Mouse (Mus musculus) heart, adult 18-20 months (tissue): ENCODE results near the gene Mdh1b. TPM values are rescaled to one million over a fixed set of nuclear protein-coding genes. Genes with fewer than 3 reads are reported as not detected.

Source experiments
- DNase-seq, 2 experiments: peaks; one replicate each; pipeline ENCODE4 v3.0.0; 2021 to 2022; ENCODE audit warnings: mixed read lengths in 1 of 2
- total RNA-seq, 2 experiments: library from RNA; stranded (reverse); gene quantifications; 2 replicates each; pipeline ENCODE4 v1.2.3; 2021

Gene Mdh1b
- total RNA-seq, 2 experiments from 2014 or later: 0.21 TPM; not detected in 1

DNA sequence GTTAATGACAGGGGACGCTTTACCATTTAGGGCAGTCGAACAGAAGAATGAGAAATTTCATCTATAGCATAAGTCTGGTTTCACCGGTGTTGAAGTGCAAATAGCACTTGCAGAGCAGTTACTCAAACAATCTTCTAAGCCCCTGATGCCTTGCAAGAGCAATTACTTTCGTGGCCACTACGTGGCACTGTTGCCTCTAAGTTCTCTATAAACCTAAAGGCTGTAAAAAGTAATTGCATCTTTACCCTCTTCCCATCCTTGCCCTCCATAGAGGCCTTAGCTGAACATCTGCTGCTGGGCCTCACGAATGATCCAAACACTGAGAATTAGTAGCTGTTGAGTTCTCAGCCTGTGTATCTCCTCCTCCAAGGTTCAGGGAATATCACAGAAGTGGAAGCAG is 72.1 kb downstream of the Mdh1b start:
- DNase-seq: peak; percentile 18 to 72

Other genes with a start within 250 kb of the Mdh1b start
- gene Gm39653, start 114.3 kb downstream of the Mdh1b start, total RNA-seq: not detected
- not detected for gene Dytn, start 43.4 kb downstream of the Mdh1b start, total RNA-seq
- gene Fastkd2, start 296 bp upstream of the Mdh1b start, total RNA-seq: 10 to 100 TPM; 28.6 to 40.6 TPM
- not detected for gene 4933402D24Rik, start 38.9 kb upstream of the Mdh1b start, total RNA-seq